Mouse (Mus musculus) retina, embryonic 14.5 days (tissue): Measurements from ENCODE around the gene Olfr1276.

Experiments used
- DNase-seq: peaks from one replicate; pipeline ENCODE4 v3.0.0-alpha.2; 2015; ENCODE audit warnings: low spot score

Gene Olfr1276

DNA sequence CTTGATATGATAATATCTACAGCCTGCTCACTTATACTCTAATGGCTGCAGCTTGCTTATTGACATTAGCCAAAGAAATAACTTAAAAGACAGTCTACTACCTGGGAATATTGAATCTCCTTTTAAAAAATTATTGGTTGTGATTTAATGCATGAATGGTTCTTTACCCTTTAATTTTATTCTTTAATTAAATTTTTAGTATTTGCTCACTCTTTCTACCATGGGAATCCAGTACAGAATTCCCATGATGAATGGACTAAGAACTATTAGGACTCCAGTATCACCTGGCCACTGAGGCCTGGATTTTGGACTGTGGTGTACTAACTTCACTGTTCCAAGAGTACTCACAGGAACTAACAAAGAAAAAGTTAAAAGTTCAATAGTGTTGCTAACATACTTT, at the start of gene Olfr1276:
Olfr1276 (plus strand) TSS at position 301 of the 400 bp plus-strand sequence.
- DNase-seq, result no peak

DNA sequence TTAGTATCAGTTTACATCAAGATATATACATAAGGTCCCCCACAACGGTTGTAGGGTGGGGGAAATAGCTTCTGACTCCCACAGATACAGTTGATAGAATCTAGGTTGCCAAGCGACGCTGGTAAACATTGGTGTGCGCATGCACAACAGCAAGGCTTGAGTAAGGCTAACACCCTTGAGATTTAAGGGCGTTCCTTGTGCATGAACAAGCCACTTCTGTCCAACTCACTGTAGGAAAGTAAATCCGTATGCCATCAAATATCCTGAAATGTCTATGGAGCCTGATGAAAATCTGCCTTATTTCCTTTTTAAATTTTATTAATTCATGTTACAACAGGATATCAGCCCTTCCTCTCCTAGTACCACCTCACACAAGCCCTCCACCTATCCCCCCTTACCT, 24.8 kb upstream of the Olfr1276 start, which contains the start of gene 4930430A15Rik:
4930430A15Rik (minus strand) TSS at position 101 of the 400 bp plus-strand sequence.
- no peak for DNase-seq

DNA sequence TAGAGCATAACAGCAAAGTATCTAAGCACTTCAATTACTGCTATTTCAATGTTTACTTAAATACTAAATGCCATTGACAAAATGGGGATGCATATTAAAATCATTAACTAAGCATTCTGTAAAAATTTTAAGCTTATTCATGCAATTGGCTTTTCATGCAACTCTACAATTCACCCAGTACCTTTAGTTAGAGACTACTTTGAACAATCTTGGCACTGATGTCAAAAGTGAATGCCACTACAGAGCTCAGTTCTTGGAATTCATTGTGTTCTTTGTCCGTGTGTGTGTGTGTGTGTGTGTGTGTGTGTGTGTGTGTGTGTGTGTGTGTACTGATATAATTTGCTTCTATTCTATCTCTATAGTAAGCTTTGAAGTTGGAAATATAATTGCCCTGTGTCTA, 19.1 kb upstream of the Olfr1276 start, which contains the start of gene Olfr1275:
Olfr1275 (minus strand) TSS at position 101 of the 400 bp plus-strand sequence.
- DNase-seq, result no peak

DNA sequence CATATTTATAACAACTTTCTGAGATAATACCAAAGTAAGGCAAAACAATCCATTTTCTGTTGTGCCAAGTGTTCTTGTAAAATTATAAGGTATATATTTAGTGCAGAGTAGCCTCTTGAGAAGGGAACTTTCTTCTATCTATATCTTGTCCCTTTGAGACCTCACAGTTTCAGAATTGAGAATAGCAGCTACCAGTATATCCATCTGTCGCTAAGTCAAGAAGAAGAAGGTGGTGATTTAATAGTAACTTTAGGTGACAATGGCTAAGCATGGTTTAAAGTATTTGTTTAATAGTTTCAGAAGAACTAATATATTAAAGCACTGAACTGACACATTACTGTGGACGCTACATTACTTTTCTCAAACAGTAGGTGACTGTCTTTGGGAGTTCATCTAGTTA, 19.7 kb downstream of the Olfr1276 start, which contains the start of gene Olfr1277:
Olfr1277 (minus strand) TSS at position 101 of the 400 bp plus-strand sequence.
- no peak for DNase-seq

DNA sequence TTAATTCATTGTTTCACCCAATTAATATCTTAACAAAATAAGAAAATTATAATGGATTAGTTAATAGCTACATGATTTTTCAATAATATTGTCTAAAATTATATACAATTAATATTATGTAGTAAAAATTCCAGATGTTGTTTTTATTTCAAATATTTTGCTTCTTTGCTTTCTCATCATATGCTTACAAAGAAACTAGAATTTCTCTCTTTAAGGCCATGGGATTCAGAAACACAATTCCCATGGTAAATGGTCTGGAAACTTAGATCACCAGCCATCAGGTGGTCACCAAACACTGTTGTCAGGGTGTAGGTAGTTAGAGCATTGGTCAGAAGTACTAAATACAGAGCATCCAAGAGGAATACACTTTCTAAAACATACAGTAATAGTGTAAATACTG, 35.5 kb downstream of the Olfr1276 start, which contains the start of gene Olfr1278:
Olfr1278 (plus strand) TSS at position 301 of the 400 bp plus-strand sequence.
- DNase-seq, result no peak

DNA sequence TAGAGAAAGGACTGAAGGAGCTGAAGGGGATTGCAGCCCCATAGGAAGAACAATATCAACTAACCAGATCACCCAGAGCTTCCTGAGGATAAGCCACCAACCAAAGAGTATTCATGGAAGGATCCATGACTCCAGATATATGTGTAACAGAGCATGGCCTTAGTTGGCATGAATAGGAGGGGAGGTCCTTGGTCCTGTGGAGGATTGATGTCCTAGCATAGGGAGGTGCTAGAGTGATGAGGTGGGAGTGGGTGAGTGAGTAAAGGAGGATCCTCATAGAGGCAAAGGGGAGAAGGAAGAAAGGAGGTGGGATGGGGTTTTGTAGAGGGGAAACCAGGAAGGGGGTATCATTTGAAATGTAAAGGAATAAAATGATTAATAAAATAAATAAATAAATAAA, 44.2 kb downstream of the Olfr1276 start:
- DNase-seq, result no peak

DNA sequence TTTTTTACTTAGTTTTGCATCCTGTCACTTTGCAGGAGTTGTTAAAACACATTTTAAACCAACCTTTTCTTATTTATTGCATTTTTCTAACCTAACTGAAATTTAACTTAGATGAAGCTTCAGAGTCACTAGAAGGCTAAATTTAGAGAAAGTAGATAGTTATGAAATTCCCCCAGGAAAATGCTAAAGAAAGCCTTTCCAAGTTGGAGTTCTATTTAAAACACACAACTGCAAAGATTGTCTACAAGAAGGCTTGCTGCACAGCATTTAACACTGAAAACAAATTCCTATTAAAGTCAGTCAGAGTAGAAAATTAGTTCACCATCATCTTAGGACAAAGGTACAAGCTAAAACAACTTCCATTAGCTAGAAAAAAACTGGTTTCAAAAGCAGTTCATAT, 46.1 kb downstream of the Olfr1276 start, which contains the start of gene Olfr1279:
Olfr1279 (plus strand) TSS at position 262 of the 400 bp plus-strand sequence.
- DNase-seq, result no peak
